Mouse (Mus musculus) heart, postnatal 0 days (tissue): ENCODE results near the gene Tmem203.
A peak's percentile ranks its signal among the peaks of the same experiment; 100 is the strongest.

Experiments
- CTCF ChIP-seq: IDR thresholded peaks from 2 replicates; pipeline ENCODE4 v1.5.1; 2016; ENCODE audit warnings: antibody characterized with exemption, control low read depth, low read depth
- EP300 ChIP-seq: IDR thresholded peaks from 2 replicates; pipeline ENCODE4 v1.6.1; 2016; ENCODE audit warnings: antibody characterized with exemption, low read depth

DNA sequence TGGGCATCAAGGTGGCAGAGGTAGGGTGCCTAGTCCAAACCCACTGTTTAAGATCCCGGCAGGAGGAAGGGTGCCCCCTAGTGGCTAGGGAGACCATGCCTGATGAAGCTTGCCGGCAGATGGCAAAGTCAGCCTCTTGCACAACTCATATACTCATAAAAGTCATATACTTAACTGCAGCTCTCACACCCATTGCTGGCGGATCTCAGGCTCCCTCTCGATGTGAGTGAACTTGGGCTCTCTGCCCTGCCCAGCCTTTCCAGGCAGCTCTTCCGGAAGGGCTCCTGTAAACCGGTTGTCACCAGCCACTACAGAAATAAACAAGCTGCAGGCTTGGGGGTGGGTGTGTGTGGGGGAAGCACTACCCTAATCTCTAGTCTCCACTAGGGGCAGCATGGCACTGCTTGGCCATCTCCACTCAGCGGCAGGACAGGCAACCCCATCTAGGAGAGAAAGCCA lies 26.8 kb upstream of the Tmem203 start:
- TF ChIP-seq CTCF = peak; percentile 85
- peak; percentile 65; the same call in 1 of the 2 replicates for TF ChIP-seq EP300
